Mouse (Mus musculus) skeletal muscle tissue, adult 2 months (tissue): ENCODE data around the gene Thg1l.

Source experiments
- DNase-seq: peaks from one replicate; pipeline ENCODE4 v3.0.0-alpha.2; 2012; ENCODE audit warnings: low read depth, low spot score

Gene Thg1l

GRCm38 (mm10) chr11:45955127-45955627, at the start of gene Thg1l:
Gene Thg1l, minus strand, starts transcription at chr11:45955494.
- DNase-seq = peak; percentile 93

- DNase-seq = no peak
Observed at GRCm38 (mm10) chr11:45992087-45992486, 36.8 kb upstream of the Thg1l start.

- no peak for DNase-seq
Observed at GRCm38 (mm10) chr11:45991604-45992003, 36.3 kb upstream of the Thg1l start.

GRCm38 (mm10) chr11:45980893-45981253, 25.6 kb upstream of the Thg1l start:
- no peak for DNase-seq

- peak; percentile 6 for DNase-seq
Observed at GRCm38 (mm10) chr11:45979946-45980892, 24.9 kb upstream of the Thg1l start, which contains the start of gene Sox30. Gene Sox30, plus strand, starts transcription at chr11:45980310.

- DNase-seq = no peak
Observed at GRCm38 (mm10) chr11:45976061-45976460, 20.8 kb upstream of the Thg1l start.

- no peak for DNase-seq
Observed at GRCm38 (mm10) chr11:45974466-45974865, 19.2 kb upstream of the Thg1l start.

- DNase-seq = no peak
Observed at GRCm38 (mm10) chr11:45973635-45974034, 18.3 kb upstream of the Thg1l start.

- no peak for DNase-seq
Observed at GRCm38 (mm10) chr11:45968466-45968865, 13.2 kb upstream of the Thg1l start.

- no peak for DNase-seq
Observed at GRCm38 (mm10) chr11:45966896-45967295, 11.6 kb upstream of the Thg1l start.

- DNase-seq = no peak
Observed at GRCm38 (mm10) chr11:45960003-45960402, 4.7 kb upstream of the Thg1l start.

GRCm38 (mm10) chr11:45959598-45959997, 4.3 kb upstream of the Thg1l start:
- no peak for DNase-seq

GRCm38 (mm10) chr11:45947491-45947890, 7.8 kb downstream of the Thg1l start:
- no peak for DNase-seq

GRCm38 (mm10) chr11:45946796-45947195, 8.5 kb downstream of the Thg1l start:
- DNase-seq = no peak

- peak; percentile 93 for DNase-seq
Observed at GRCm38 (mm10) chr11:45944643-45945156, 10.6 kb downstream of the Thg1l start, which contains the start of gene Lsm11. Gene Lsm11, minus strand, starts transcription at chr11:45944935.

- no peak for DNase-seq
Observed at GRCm38 (mm10) chr11:45943891-45944642, 11.2 kb downstream of the Thg1l start.

- no peak for DNase-seq
Observed at GRCm38 (mm10) chr11:45943108-45943705, 12.1 kb downstream of the Thg1l start.

GRCm38 (mm10) chr11:45942281-45942680, 13.0 kb downstream of the Thg1l start:
- no peak for DNase-seq

GRCm38 (mm10) chr11:45938917-45939316, 16.4 kb downstream of the Thg1l start:
- no peak for DNase-seq

- DNase-seq = no peak
Observed at GRCm38 (mm10) chr11:45937478-45937877, 17.8 kb downstream of the Thg1l start.

GRCm38 (mm10) chr11:45932771-45933170, 22.5 kb downstream of the Thg1l start:
- DNase-seq = no peak

- no peak for DNase-seq
Observed at GRCm38 (mm10) chr11:45929541-45929940, 25.8 kb downstream of the Thg1l start.
